Mouse (Mus musculus) spleen, embryonic (tissue): ENCODE measurements at regions not wholly inside any gene's neighbourhood (a gene's known extent, or its start where the extent isn't known, plus 50 kb on each side); places are given as distances from the start of the nearest gene placed in this dataset.

Experiments
- CTCF ChIA-PET: fragments of 350-600 bp; sonication (Branson Sonifier 250); formaldehyde crosslinking; loops from one replicate; lab custom pipeline; 2022; lab: Charles Lee

DNA sequence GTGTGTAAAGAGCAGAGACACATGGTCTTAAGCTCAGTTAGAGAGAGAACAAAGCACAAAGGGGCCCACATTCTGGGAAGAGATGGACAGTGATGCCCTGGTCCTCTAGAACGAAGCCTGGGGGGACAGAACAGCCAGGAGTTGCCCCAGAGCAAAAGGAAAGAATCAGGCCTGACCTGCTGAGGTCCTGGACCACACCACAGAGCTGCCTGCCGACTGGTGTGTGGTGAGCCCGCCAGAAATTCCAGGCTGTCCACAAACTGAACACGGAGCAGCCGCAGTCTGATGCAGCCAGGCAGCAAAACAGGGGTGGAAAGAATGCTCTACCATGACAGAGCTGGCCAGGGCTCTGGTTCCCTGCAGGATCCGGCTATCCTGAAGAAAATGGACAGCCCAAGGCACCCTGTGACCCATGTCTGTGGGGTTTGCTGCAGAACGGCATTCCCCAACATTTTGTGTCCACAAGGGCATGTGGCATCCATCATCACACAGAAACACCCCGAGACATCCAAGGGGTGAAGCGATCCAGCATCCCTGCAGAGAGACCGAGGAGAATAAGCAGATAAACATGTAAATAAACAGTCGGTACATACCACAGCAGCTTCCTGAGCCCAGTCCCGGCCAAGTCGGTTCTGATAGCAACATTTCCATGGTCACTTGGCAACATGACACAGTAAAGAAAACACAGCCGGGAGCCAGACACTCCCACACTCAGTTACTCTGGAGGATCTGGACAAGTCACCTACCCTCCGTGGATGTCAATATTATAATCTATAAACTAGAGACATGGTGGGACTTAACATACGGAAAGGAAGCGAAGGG lies 65.3 kb upstream of the Pomp start:
- CTCF ChIA-PET: interaction anchor here (0.6 kb wide), 1 partner anchor 13 kb away, joined by 4 read pairs; no protein-coding TSS in a partner anchor

DNA sequence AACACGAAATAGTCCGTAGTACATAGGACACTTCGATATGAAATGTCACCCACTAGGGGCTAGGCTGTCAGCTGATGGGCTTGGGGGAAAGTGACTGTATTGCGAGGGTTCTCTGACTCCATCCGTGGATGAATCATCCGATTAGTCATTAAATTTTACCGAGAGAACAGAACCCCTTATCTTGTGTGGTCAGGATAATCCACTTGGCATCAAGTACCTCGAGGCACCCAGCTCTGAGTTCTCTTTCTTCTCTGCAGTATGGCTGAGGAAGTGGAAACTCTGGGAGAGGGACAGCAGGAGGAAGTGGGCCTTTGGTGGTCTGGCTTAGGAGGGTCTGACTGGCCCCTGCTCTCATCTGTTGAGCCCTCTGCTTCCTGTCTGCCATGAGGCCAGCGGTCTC lies 67.2 kb upstream of the Pomp start:
- CTCF ChIA-PET: no interaction called here

DNA sequence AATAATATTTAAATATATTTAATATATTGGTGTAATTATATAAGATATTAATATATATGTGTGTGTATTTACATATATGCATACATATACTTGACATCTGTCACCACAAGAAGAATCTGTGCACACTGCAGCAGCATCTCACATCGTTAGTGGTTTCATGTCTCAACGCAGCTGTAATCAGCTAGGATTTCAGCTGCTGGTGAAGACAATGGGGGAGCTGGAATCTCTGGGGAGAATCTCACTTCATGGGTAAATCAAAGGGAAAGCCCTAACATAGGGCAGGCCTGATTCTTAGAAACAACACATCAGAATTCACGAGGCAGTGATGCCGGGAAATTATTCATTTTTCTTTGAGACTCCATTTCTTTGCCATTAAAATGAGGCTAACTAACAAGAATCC lies 66.8 kb upstream of the Flt1 start:
- CTCF ChIA-PET: no interaction called here

DNA sequence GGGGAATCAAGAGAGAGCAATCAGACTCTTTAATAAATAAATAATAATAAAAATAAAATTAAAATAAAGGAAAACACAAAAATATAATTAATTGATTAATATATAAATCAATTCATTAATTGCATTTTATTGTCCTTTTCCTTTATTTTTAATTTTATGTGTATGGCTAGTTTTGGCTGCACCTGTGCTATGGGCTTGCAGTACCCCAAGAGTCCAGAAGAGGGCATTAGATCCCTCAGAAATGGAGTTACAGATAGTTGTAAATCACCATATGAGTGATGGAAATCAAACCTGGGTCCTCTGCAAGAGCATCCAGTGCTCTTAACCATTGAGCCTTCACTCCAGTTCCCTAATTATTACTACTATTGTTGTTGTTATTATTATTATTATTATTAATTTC lies 65.3 kb upstream of the Flt1 start:
- CTCF ChIA-PET: no interaction called here

DNA sequence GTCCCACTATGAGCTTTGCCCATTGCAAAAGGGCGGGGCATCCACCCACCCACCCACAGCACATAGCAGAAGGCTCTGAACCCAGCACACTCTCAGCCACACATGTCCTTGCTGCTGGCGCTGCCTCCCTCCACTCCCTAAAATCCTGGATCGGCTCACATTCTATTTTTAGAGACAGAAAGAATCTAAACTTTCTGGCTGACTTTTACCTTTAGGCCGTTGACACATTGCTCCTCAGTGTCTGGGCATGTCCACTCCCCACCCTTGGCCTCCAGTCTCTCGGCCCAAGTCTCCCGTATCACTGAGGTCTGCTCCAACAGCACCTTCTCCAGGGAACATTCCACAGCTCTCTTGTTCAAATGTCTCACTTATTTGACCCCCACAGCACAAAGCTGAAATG lies 62.7 kb upstream of the Flt1 start:
- CTCF ChIA-PET: no interaction called here

DNA sequence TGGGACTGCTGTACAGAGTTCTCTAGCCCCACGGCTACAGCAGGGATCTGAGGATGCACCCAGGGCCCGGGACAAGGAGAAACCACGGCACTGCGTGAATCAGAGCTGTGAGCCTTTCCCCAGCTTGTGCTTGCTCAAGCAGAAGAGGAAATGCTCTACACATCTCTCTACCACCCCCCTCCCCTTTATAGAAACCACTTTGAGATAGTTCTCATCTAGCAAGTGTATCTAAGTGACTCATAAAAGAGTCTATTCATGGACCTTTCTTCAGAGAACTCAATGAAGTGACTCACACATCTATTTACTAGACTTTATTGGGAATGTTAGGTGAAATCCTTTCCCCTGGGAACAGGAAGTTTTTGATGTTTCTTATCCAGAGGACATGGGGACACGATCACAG lies 61.0 kb upstream of the Flt1 start:
- CTCF ChIA-PET: no interaction called here

DNA sequence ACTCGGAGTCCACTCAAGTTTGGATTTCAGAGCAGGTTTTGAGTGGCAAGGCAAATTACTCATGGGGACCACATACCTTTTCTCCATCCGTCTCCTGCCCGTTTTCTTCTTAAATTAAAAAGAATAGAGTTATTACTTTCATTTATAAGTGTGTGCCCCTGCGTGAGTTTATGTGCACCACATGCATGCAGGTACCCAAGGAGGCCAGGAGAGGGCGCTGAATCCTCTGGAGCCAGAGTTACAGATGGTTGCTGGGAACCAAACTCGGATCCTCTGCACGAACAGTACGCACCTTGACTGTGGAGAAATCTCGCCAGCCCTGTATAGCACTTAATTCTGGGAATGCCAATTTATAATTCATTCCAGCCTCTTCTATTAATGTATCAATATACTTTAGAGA lies 58.3 kb upstream of the Flt1 start:
- CTCF ChIA-PET: no interaction called here

DNA sequence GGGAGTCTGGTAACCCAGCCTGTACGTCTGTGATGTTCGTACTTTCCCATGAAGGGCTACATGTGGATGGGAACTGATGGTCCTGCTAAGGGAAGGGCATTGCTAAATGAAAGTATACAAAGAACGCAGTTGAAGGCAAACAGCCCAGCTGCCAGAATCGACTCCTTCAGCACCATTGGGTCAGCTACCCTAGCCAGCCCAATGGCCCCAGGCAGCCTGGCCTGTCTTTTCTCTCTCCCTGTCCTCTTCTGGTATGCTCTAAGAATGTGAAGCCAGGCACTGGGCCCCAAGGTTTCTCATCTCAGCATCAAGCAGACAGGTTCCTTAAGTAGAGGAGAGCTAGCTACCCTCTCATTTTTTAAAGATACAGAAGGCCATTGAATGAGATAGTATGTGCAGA lies 57.7 kb upstream of the Flt1 start:
- CTCF ChIA-PET: no interaction called here

DNA sequence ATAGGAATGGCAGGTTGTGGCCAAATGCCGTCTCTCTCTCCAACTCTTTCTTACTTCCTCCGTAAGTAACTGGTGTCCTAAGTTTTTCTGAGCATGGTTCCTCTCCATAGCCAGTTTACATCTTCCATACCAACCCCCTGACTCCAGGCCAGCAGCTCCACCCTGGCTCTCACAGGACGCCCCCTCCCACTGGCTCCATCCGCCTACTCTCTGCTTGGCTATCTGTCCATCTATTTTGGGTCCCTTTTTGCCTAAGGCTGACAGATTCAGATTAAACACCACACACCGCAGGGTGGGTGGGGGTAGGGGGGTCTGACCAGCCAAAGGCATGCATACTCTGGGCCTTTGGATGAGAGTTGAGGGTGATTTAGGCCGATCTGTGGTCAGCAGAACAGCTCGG lies 57.0 kb upstream of the Flt1 start:
- CTCF ChIA-PET: no interaction called here

DNA sequence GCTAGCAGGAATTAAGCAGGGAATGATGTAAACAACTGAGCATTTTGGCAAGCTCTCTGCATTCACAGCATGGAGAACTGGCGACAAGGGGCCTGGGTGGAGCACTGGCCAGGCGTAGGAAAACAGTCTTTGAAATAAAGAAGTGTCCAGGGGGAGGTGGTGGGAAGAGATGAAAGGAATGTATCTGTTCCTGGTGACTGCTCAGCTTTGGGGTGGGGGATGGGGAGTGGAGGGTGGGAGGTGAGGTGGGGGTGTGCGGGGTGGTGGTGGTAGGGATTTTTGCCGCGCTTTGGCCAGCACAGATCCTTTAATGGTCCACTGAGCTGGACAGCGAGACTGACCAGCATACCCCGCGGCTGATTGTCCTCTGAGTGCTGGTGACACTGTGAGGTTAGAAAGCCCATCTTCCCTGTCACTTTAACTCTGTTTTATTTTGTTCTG lies 56.5 kb upstream of the Flt1 start:
- CTCF ChIA-PET: interaction anchor here (0.7 kb wide), 1 partner anchor 12 kb away, joined by 4 read pairs; no protein-coding TSS in a partner anchor

DNA sequence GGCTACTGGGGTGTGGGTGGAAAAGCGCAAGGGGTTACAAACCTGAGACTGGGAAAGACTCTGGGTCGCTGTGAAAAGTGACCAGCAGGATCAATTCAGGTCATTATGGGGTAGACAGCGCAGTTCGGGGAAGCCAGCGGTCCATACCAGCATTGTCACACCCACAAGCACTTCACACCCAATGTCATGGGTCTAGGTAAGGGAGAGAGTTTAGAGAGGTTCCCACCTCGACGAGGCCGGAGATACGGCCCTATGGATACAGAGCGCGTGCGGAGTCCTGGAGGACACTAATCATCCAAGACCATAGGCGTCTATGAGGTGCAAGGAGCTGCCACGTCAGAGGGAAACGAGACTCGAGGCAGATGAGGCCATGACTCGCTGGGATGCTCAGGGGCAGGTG lies 55.4 kb upstream of the Flt1 start:
- CTCF ChIA-PET: no interaction called here

DNA sequence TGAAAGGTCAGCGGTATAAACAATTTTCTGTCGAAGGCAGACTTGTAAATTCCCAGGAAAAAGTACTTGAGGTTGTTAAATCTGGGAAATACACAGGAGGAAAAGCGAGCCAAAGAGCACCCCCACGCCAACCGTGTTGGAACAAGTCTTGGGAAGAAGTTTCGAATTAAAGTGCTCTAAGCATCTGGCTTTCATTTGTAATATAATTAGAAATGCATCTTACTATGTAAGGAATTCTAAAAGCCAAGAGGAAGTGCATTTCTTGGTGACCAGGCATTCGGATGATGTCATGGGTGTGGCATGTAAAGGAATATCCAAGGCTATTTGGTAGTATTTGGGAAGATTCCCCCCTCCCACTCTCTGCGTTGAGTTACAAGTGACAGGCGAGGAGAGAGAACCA lies 52.7 kb upstream of the Flt1 start:
- CTCF ChIA-PET: interaction anchor here (0.6 kb wide), 1 partner anchor 1517 kb away, joined by 3 read pairs; no protein-coding TSS in a partner anchor
